Mouse (Mus musculus) embryonic stem cell, embryonic (primary cell): ENCODE data around the gene Mmel1.

ENCODE experiments used
- CTCF ChIA-PET, 4 experiments: fragments of 300-600 bp in 2 of 4; fragments of 350-600 bp in 2 of 4; sonication (Branson Sonifier 250); formaldehyde crosslinking; loops; one replicate each; lab custom pipeline; 2022; ENCODE audit warnings: inconsistent platforms in 2 of 4; lab: Charles Lee
- POLR2A ChIA-PET, 4 experiments: fragments of 300-600 bp in 2 of 4; fragments of 350-600 bp in 2 of 4; sonication (Branson Sonifier 250); formaldehyde crosslinking; loops; one replicate each; lab custom pipeline; 2022; ENCODE audit warnings: antibody characterized with exemption in 4 of 4, inconsistent platforms in 1 of 4; lab: Charles Lee

The Mmel1 gene

DNA sequence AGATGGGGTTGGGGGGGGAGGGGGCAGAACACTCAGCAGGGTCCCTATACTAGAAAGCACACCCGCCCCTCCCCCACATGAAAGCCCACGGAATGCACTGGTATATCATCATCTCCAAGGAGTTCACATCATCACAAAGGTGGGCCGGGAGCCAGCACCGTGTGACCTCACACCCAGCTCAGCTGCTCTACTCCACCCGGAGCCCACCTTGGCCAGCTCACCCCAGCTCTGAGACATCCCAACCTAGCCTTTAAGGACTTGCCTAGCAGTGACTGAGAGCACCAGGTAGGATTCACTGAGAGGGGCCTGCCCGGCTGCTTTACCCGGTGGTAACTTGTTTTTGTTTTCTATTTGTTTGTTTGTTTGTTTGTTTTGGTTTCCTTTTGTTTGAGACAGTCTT, at the start of gene Mmel1:
Gene Mmel1 (plus strand): TSS at position 146 of the 400 bp plus-strand sequence.
- POLR2A ChIA-PET, result no interaction called here
- CTCF ChIA-PET, result interaction anchor here in 1 of 4 experiments (1.9 to 2.8 kb wide), 2 partner anchors 8 to 197 kb away, joined by 7 to 12 read pairs; partner anchors contain the start of gene Pex10

DNA sequence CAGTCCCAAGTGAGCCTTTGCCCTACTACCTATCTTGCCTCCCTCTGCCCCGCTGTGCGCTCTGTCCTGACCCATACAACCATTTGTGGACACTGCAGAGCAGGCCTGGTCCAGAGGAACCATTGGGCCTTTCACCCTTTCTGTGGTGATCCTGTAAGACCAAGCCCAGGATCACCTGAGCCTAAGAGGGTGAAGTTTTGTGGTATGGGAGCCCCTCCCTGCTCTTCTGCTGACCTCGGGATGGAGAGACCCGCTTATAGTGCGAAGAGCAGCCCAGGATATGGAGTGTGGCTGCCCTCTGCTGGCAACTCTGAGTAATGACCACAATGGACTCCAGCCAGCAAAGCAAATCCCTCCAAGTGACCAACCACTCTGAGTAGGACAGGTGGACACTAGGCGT, 43.7 kb upstream of the Mmel1 start:
- CTCF ChIA-PET, result interaction anchor here (0.6 to 3.0 kb wide), 16 partner anchors 10 to 1596 kb away, joined by 3 to 18 read pairs (median 4); partner anchors contain the start of gene Ttc34 (in 1 of the 4)
- POLR2A ChIA-PET, result interaction anchor here in 2 of 4 experiments (0.8 to 1.0 kb wide), 3 partner anchors 11 to 82 kb away, joined by 3 to 4 read pairs (median 3); partner anchors contain the start of gene Ttc34 (in 1 of the 2)

DNA sequence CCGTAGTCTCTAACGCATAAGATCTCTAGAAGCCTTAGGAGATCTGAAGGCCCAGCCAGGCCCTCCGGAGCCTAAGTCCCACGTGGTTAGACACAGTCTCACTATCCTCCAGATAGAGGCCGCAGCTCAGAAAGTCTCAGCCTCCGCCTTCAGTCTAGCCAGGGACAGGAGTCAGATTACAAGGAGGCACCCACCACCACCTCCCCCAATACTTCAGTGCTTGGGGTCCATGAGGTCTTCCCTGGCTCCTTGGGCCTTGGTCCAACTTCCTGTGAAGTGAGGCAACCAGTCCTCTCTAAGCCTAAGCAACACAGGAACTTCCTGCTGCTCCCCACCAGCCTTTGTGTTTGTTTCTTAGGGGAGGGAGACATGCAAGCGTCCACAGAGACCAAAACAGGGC, 43.2 kb upstream of the Mmel1 start:
- ChIA-PET POLR2A (interaction anchor here in 2 of 4 experiments (0.8 to 1.3 kb wide), 4 partner anchors 9 to 83 kb away, joined by 3 to 4 read pairs (median 3); partner anchors contain the start of gene Ttc34 (in 1 of the 2)), CTCF (interaction anchor here (0.5 to 3.0 kb wide), 16 partner anchors 9 to 1597 kb away, joined by 3 to 18 read pairs (median 4); partner anchors contain the start of gene Ttc34 (in 1 of the 4))

- ChIA-PET POLR2A (interaction anchor here in 3 of 4 experiments (0.6 to 1.3 kb wide), 4 partner anchors 10 to 239 kb away, joined by 3 to 4 read pairs (median 3); no protein-coding TSS in a partner anchor), CTCF (interaction anchor here in 3 of 4 experiments (0.8 to 3.0 kb wide), 17 partner anchors 10 to 526 kb away, joined by 3 to 18 read pairs (median 4); partner anchors contain the start of genes Ttc34 (in 3 of the 3) and Arhgef16 (in 1 of the 3))
Measured at GRCm38 (mm10) chr4:154827181-154827580, 42.2 kb upstream of the Mmel1 start.

DNA sequence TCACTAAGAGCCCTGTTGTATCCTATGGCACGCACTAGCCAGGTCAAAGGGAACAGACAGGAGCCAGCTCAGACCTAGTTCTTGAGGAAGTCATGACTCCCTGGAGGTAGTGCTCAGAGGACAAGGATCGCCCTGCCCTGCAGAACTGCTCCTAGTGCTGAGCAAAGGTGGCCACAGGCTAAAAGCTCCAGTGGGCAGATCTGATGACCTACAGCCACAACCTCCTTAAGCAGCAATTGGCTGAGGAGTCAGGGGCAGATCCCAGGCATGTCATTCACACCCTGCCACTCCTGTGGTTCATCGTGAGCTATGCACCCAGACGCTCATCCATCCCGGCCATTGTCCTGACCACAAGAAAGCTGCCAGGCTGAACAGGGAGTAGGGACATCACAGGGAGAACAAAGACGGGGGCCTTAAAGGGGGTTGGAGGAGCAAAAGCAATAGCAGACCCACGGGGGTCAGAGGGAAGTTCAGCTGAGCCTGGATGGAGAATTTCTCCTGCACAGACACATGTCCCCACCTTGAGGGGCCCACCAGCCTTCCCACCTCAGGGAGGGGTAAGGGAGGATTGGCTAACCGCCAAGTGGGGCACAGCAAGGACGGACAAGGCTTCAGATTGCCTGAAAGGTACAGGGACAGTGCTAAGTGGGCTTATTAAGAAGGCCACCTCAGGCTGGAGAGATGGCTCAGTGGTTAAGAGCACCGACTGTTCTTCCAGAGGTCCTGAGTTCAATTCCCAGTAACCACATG, 41.3 kb upstream of the Mmel1 start:
- POLR2A ChIA-PET, result interaction anchor here in 1 of 4 experiments (1.1 kb wide), 1 partner anchor 230 kb away, joined by 3 read pairs; no protein-coding TSS in a partner anchor
- CTCF ChIA-PET, result interaction anchor here (0.5 to 3.0 kb wide), 20 partner anchors 9 to 526 kb away, joined by 3 to 18 read pairs (median 4); partner anchors contain the start of genes Ttc34 (in 3 of the 4) and Arhgef16 (in 1 of the 4)

DNA sequence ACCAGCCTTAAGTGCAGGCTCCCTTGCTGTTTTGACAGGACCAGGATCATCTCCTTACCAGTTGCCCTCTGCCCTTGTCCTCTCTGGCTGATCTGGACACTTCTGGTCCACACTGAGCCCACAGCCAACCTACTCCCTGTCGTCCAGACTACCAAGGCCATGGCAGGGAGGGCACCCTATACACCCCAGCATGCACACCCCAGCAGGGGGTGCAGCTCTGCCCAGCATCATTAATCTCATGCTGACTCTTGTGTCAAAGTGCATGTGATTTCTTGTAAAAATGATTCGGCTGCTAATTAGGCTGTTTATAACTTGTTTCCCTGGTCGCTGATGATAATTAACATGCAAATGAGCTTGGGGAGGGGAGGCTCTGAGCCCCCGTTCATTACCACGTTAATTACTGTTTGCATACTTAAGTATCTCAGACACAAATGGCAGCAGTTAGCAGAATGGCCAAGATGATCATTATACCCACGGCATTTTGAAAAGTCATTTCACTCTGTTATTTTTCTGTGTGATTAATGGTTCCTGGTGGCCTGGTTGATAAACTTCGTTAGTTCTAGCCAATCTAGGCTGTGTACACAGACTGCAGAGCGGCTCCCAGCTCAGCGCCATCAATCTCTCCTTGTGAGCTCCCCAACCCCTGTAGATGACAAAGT, 37.3 kb upstream of the Mmel1 start:
- POLR2A ChIA-PET, result no interaction called here
- CTCF ChIA-PET, result interaction anchor here in 2 of 4 experiments (0.7 to 0.8 kb wide), 3 partner anchors 31 to 503 kb away, joined by 4 to 7 read pairs (median 4); no protein-coding TSS in a partner anchor

GRCm38 (mm10) chr4:154836183-154836915, 33.0 kb upstream of the Mmel1 start:
- CTCF ChIA-PET, result interaction anchor here in 3 of 4 experiments (0.6 to 4.6 kb wide), 29 partner anchors 7 to 731 kb away, joined by 3 to 32 read pairs (median 3); partner anchors contain the start of genes Pex10 (in 2 of the 3), Morn1 (in 1 of the 3) and Rer1 (in 1 of the 3)
- POLR2A ChIA-PET, result interaction anchor here in 3 of 4 experiments (0.7 to 4.0 kb wide), 6 partner anchors 10 to 230 kb away, joined by 3 to 17 read pairs (median 4); partner anchors contain the start of gene Pex10 (in 1 of the 3)

DNA sequence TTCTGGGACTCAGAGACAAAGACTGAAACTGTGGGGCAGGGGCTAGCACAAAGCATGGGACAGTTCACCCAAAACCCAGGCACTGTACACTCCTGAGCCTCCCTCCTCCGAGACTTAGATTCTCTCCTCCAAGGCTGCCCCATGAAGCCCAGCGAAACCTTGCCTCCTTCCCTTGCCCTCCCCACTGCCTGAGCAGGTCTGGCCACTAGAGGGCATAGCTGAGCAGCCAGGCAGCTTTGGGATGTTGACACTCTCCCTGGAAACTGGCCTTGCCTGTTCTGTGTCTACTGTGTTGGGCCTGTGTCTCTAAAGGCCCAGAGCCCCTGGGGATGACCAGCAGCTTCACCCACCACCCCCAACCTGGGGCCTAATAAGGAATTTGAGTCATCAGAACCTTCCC, 32.2 kb upstream of the Mmel1 start, which contains the start of gene Ttc34:
Gene Ttc34 (plus strand): TSS at position 290 of the 400 bp plus-strand sequence.
- ChIA-PET POLR2A (interaction anchor here in 3 of 4 experiments (0.7 to 4.0 kb wide), 6 partner anchors 11 to 229 kb away, joined by 3 to 17 read pairs (median 4); partner anchors contain the start of gene Pex10 (in 1 of the 3)), CTCF (interaction anchor here in 3 of 4 experiments (0.5 to 4.6 kb wide), 37 partner anchors 8 to 1206 kb away, joined by 3 to 32 read pairs (median 4); partner anchors contain the start of genes Pex10 (in 2 of the 3), Morn1 (in 1 of the 3) and Rer1 (in 1 of the 3))

DNA sequence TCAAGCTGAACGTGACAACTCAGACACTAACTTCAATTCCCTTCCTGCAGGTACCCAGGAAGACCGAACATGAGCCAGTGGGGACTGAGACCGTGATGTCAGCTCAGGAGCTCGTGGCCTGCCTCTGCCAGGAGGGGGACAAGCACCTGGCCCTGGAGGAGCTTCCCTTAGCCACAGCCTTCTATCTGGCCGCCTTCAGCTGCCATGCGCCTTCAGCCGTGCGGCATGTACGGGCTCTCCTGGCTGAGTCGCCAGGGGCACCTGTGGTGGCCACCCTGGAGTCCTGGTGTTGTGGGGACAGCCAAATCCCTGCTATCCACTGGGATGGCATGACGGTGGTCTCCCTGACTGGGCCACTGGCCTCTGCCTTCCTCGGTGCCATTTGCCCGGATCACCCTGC, 30.6 kb upstream of the Mmel1 start:
- ChIA-PET CTCF (interaction anchor here (0.7 to 4.6 kb wide), 21 partner anchors 9 to 813 kb away, joined by 3 to 32 read pairs (median 4); partner anchors contain the start of genes Pex10 (in 1 of the 4), Plch2 (in 1 of the 4) and Smim1 (in 1 of the 4)), POLR2A (interaction anchor here in 3 of 4 experiments (0.7 to 4.0 kb wide), 13 partner anchors 9 to 241 kb away, joined by 3 to 36 read pairs (median 4); partner anchors contain the start of gene Pex10 (in 2 of the 3))

GRCm38 (mm10) chr4:154839406-154839805, 30.0 kb upstream of the Mmel1 start:
- ChIA-PET CTCF (interaction anchor here (0.5 to 4.6 kb wide), 23 partner anchors 10 to 679 kb away, joined by 3 to 32 read pairs (median 4); partner anchors contain the start of genes Fam213b (in 1 of the 4), Pex10 (in 1 of the 4) and Plch2 (in 1 of the 4)), POLR2A (interaction anchor here in 3 of 4 experiments (0.6 to 4.0 kb wide), 16 partner anchors 10 to 241 kb away, joined by 3 to 36 read pairs (median 4); partner anchors contain the start of gene Pex10 (in 2 of the 3))

DNA sequence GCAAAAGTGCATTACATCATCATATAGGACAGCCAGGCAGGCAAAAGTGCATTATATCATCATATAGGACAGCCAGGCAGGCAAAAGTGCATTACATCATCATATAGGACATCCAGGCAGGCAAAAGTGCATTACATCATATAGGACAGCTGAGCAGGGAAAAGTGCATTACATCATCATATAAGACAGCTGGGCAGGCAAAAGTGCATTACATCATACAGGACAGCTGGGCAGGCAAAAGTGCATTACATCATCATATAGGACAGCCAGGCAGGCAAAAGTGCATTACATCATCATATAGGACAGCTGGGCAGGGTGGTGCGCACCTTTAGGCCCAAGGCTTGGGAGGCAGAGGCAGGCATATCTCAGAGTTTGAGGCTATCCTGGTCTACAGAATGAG, 16.7 kb upstream of the Mmel1 start:
- ChIA-PET POLR2A (interaction anchor here in 1 of 4 experiments (1.8 kb wide), 1 partner anchor 13 kb away, joined by 9 read pairs; no protein-coding TSS in a partner anchor), CTCF (interaction anchor here in 1 of 4 experiments (0.8 kb wide), 1 partner anchor 13 kb away, joined by 3 read pairs; no protein-coding TSS in a partner anchor)

DNA sequence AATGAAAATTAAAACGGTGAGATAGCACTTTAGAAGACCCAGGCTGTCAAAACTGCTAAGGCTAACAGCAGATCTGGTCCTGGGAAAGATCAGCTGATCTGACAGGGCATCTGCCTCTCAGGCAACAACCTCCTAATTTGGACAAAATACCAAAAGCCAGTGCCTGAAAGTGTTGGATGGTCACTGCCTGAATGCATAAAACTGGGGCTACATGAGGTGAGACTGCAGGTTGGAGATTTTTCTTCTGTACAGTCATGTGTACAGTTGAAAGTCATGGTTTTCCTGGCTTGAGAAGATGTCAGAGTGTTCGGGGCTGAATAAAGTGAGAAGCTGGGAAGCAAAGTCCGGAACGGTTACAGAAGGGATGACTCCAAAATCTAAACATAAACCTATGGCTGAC, 15.5 kb upstream of the Mmel1 start:
- POLR2A ChIA-PET, result interaction anchor here in 3 of 4 experiments (1.8 to 3.6 kb wide), 3 partner anchors 14 kb away, joined by 9 to 17 read pairs (median 13); no protein-coding TSS in a partner anchor
- CTCF ChIA-PET, result interaction anchor here in 1 of 4 experiments (0.6 to 4.2 kb wide), 2 partner anchors 15 to 212 kb away, joined by 5 to 31 read pairs; partner anchors contain the start of gene Pex10

DNA sequence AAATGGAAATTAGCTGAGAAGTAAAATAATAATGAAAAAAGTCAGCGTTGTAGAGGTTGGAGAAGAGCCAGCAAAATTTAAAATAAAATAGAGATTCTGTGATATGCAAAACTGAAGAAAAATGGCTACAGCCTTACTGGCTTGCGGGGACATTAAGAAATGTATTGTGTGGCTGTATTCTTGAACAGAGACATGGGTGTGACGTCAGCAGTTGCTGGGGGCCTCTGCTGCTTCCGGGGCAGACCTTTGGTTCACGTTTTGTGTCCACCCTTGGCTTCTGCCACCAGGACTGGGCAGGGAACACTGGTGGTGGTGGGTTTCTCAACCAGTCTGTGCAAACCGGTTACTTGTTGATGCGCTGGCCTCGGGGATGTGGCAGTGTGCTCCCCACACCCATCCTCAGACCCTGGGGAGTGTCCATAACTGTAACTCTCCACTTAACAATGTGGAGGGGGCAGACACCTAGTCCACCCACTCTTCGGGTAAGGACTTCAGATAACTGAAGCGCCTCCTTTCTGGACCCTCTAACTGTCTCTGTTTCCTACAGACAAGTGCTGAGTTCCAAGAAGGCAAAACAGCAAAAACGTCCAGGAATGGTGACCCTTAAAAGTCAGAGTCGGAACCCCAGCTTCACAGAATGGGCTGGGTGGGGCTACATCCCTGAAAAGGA, 14.6 kb upstream of the Mmel1 start:
- ChIA-PET CTCF (interaction anchor here (0.6 to 4.2 kb wide), 18 partner anchors 9 to 750 kb away, joined by 3 to 31 read pairs (median 5); partner anchors contain the start of genes Faap20 (in 1 of the 4), Pex10 (in 1 of the 4) and Ttc34 (in 1 of the 4)), POLR2A (interaction anchor here (0.8 to 3.6 kb wide), 13 partner anchors 10 to 296 kb away, joined by 3 to 36 read pairs (median 6); partner anchors contain the start of genes Morn1 (in 1 of the 4), Rer1 (in 1 of the 4) and Ttc34 (in 1 of the 4))

GRCm38 (mm10) chr4:154855721-154856479, 13.5 kb upstream of the Mmel1 start:
- CTCF ChIA-PET, result interaction anchor here (0.5 to 4.2 kb wide), 41 partner anchors 8 to 751 kb away, joined by 3 to 31 read pairs (median 4); partner anchors contain the start of genes Pex10 (in 2 of the 4), Faap20 (in 1 of the 4) and Ttc34 (in 1 of the 4)
- POLR2A ChIA-PET, result interaction anchor here (0.7 to 3.6 kb wide), 26 partner anchors 9 to 462 kb away, joined by 3 to 36 read pairs (median 4); partner anchors contain the start of genes Pex10 (in 2 of the 4), Ttc34 (in 2 of the 4), Morn1 (in 1 of the 4) and Rer1 (in 1 of the 4)
